Mouse (Mus musculus): ENCODE measurements around the gene Dmrta1. TPM values are rescaled to one million over a fixed set of nuclear protein-coding genes. Genes with fewer than 3 reads are reported as not detected.

The Dmrta1 gene
- not detected in 2 replicates for polyA plus RNA-seq (2015; fragmentation: Nextera tagmentation; extraction: Ambion mirVana)

GRCm38 (mm10) chr4:89679195-89679594 is at the start of gene Dmrta1:
Gene Dmrta1 (plus strand): TSS chr4:89679436.
- Histone ChIP-seq H3K4me3 (no peak within 1 kb of the TSS), H3K9me3 (no peaks in the 10 kb centered on the region), H3K9ac (no peak within 1 kb of the TSS), H3K4me2 (no peak within 1 kb of the TSS), H3K36me3 (no peaks in the 10 kb centered on the region), H3K27me3 (no peaks in the 10 kb centered on the region), H3K4me1 (no peaks in the 10 kb centered on the region), H3K27ac (no peak within 1 kb of the TSS)
- no peak for ATAC-seq (ENCODE audit: borderline replicate concordance, extremely low read depth, low FRiP score, low TSS enrichment)
- WGBS = 50% methylated on average over 5 of the region's 5 CpGs

DNA sequence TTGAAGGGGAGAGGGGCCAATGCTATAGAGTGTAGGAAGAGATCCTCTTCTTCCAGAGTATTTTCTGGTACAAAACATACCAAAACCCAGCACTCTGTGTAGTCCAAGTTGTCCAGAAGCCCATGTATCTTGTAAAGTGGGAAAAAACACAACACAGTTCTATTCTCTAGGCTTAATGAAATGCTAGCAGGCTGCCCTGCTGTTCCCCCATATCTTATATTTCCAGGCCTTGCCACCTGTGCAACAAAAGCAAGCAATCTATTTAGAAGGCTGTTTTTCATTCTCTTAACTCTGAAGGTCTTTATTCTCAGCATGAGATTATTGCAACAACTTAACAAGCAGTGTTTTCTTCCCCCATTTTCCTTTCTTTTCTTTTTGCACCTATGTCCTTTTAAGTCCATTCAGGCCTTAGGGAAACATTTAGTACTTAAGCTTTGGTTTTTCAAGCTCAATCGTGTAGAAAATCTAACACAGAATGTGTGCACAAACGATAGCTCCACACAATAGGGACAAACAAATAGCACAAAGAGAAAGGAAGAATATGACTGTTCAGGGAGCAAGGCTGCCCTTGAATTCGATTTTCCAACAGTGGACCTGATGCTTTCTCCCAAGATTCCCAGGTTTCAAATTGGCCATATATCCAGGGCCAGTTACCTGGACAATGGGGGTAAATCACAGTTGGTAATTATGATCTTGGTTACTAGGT is 48.7 kb upstream of the Dmrta1 start:
- Histone ChIP-seq H3K9me3 (no peaks in the 10 kb centered on the region), H3K4me2 (no peak overlapping the region), H3K36me3 (no peaks in the 10 kb centered on the region), H3K9ac (no peak overlapping the region), H3K27me3 (no peaks in the 10 kb centered on the region), H3K27ac (no peak overlapping the region), H3K4me3 (no peak overlapping the region), H3K4me1 (no peaks in the 10 kb centered on the region)
- no peak for ATAC-seq (ENCODE audit: borderline replicate concordance, extremely low read depth, low FRiP score, low TSS enrichment)
- WGBS = 68% methylated on average over 3 of the region's 3 CpGs

GRCm38 (mm10) chr4:89631560-89631959 is 47.7 kb upstream of the Dmrta1 start:
- H3K9ac ChIP-seq = no peak overlapping the region
- no peaks in the 10 kb centered on the region for H3K27me3 ChIP-seq
- no peaks in the 10 kb centered on the region for H3K4me1 ChIP-seq
- H3K4me3 ChIP-seq = no peak overlapping the region
- no peak overlapping the region for H3K4me2 ChIP-seq
- H3K27ac ChIP-seq = no peak overlapping the region
- WGBS = 73% methylated on average over 6 of the region's 6 CpGs
- no peaks in the 10 kb centered on the region for H3K9me3 ChIP-seq
- ATAC-seq (ENCODE audit: borderline replicate concordance, extremely low read depth, low FRiP score, low TSS enrichment) = no peak
- H3K36me3 ChIP-seq = no peaks in the 10 kb centered on the region

DNA sequence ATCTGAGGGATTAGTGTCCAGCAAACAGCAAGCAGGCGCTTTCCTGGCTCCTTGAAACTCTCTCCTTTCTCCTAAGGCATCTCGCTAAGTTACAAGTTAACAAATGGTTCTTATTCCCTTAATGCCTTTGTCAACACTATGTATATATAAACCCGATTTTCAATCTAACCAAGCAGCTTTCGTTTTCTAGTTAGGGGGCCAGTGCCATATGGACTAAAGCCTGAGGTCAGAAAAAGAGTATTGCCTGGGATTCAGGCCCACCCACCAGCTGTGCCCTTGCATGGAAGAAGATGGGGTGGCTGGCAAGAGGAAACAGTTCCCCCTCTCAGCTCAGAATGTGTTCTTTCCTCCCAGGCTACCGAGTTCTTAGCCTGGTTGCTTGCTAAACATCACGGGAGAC is 40.6 kb upstream of the Dmrta1 start:
- H3K4me3 ChIP-seq = no peak overlapping the region
- no peak overlapping the region for H3K9ac ChIP-seq
- no peak for ATAC-seq (ENCODE audit: borderline replicate concordance, extremely low read depth, low FRiP score, low TSS enrichment)
- no peaks in the 10 kb centered on the region for H3K36me3 ChIP-seq
- H3K27ac ChIP-seq = no peak overlapping the region
- H3K4me2 ChIP-seq = no peak overlapping the region
- no peaks in the 10 kb centered on the region for H3K4me1 ChIP-seq
- 30% methylated on average over 6 of the region's 6 CpGs for WGBS
- no peaks in the 10 kb centered on the region for H3K9me3 ChIP-seq
- no peaks in the 10 kb centered on the region for H3K27me3 ChIP-seq

DNA sequence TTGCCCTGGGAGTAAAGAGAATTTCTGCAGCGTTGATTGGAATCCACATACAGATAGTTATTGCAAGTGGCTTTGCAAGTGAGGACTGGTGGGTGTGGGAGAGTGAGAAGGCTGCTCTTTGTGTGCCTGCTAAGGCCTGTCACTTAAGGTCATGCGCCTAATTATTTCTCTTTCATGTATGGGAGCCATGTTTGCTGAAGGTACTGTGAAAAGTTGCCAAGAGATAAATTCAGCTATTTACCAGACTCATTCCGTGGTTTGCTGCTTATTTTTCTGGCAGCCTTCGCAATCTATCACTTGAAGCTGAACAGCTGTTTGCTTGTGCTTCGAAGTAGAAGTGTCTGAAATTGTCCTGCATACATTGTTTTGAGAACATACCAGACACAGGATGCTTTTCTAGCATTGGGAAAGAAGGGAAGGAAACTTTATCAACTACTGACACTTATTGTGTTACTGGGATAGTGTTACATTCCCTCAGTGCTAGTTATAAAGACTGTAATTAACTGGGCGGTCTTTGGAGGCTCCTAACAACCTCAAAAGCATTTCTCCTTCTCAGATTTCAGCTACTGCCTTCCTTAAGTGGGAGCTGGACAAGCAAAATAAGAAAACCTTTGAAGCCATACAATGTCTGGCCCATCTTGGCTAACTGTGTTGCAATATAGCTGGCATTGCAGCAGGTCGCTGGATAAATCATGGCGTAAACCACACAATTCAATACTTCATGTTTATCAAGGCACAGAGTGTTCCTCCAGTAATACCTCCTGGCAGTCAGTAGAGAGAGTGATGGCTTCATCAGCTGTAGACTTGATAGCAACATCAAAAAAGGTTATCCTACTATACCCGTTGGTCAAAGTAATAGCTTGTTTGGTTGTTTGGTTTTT is 34.8 kb upstream of the Dmrta1 start:
- Histone ChIP-seq H3K4me1 (0 out of 2 replicates have a peak, but pooled peaks cover 8% of the 10 kb centered on the region), H3K9me3 (no peaks in the 10 kb centered on the region), H3K27ac (no peak overlapping the region), H3K36me3 (no peaks in the 10 kb centered on the region), H3K4me2 (no peak overlapping the region), H3K4me3 (no peak overlapping the region), H3K9ac (no peak overlapping the region), H3K27me3 (no peaks in the 10 kb centered on the region)
- 41% methylated on average over 9 of the region's 9 CpGs for WGBS
- ATAC-seq (ENCODE audit: borderline replicate concordance, extremely low read depth, low FRiP score, low TSS enrichment) = peak; percentile 39; the same call in 1 of the 2 replicates

DNA sequence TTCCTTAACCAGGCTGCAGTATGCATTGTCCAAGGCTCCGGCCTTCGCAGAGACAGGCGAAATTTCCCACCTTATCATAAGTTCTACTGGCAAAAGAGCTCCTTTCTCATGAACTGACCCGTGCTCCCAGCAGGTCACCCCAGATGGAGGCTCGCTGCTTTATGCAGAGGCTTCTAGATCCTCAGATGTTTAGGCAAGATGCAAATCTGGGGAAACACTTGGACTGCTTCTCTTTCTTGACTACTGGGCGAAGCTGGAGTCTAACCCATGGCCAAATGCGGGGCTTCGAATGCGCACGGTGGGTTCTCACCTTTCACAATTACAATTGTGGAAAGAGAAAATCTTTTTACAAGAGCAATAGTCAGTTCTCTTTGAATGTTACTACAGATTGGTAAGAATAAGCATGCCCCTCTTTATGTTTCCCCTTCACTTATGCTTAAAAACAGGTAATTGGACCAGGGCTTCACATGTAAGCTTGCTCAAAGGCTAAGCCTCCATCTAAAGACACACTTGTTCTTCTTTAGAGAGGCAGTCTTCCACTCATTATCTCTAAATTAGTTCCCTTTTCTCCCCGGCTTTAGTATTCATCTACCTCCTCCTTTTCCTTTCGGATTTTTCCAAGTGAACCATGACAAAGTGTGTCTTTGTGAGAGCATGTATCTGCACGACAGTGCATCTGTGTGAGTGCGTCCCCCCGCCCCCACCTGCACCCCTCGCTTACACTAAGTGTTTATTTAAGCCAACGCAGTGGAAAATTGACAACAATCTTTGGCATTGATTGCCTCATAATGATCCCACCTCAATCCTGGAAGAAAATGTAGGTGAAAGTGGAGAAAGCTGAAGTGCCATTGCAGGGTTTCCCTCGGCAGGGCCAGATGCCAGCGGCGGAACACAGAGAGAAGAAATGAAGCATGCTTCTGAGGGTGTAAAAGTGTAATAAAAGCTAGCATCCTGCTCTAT is 28.6 kb upstream of the Dmrta1 start:
- WGBS = 81% methylated on average over 20 of the region's 20 CpGs
- ATAC-seq (ENCODE audit: borderline replicate concordance, extremely low read depth, low FRiP score, low TSS enrichment) = no peak

GRCm38 (mm10) chr4:89651312-89651686 is 27.9 kb upstream of the Dmrta1 start:
- no peaks in the 10 kb centered on the region for H3K9me3 ChIP-seq
- H3K36me3 ChIP-seq = no peaks in the 10 kb centered on the region
- no peaks in the 10 kb centered on the region for H3K27me3 ChIP-seq
- H3K27ac ChIP-seq = no peak overlapping the region
- no peaks in the 10 kb centered on the region for H3K4me1 ChIP-seq
- ATAC-seq (ENCODE audit: borderline replicate concordance, extremely low read depth, low FRiP score, low TSS enrichment) = no peak
- H3K4me2 ChIP-seq = no peak overlapping the region
- no peak overlapping the region for H3K9ac ChIP-seq
- no peak overlapping the region for H3K4me3 ChIP-seq
- WGBS = 63% methylated on average over 2 of the region's 2 CpGs

More for the DNA sequence above, 28.6 kb upstream of the Dmrta1 start:
- no peak overlapping the region for H3K27ac ChIP-seq
- no peaks in the 10 kb centered on the region for H3K27me3 ChIP-seq
- no peak overlapping the region for H3K4me2 ChIP-seq
- no peak overlapping the region for H3K4me3 ChIP-seq
- H3K4me1 ChIP-seq = no peaks in the 10 kb centered on the region
- H3K9ac ChIP-seq = no peak overlapping the region
- H3K36me3 ChIP-seq = no peaks in the 10 kb centered on the region
- H3K9me3 ChIP-seq = no peaks in the 10 kb centered on the region

- H3K4me1 ChIP-seq = no peaks in the 10 kb centered on the region
- no peaks in the 10 kb centered on the region for H3K36me3 ChIP-seq
- H3K9me3 ChIP-seq = no peaks in the 10 kb centered on the region
- WGBS = 83% methylated on average over 1 of the region's 1 CpGs
- H3K27ac ChIP-seq = no peak overlapping the region
- H3K4me2 ChIP-seq = no peak overlapping the region
- no peak overlapping the region for H3K9ac ChIP-seq
- no peak for ATAC-seq (ENCODE audit: borderline replicate concordance, extremely low read depth, low FRiP score, low TSS enrichment)
- H3K27me3 ChIP-seq = no peaks in the 10 kb centered on the region
- H3K4me3 ChIP-seq = no peak overlapping the region
Observed at GRCm38 (mm10) chr4:89651779-89652178, 27.5 kb upstream of the Dmrta1 start.

- no peak for ATAC-seq (ENCODE audit: borderline replicate concordance, extremely low read depth, low FRiP score, low TSS enrichment)
- no peak overlapping the region for H3K4me2 ChIP-seq
- WGBS = 73% methylated on average over 2 of the region's 2 CpGs
Observed at GRCm38 (mm10) chr4:89663406-89663805, 15.8 kb upstream of the Dmrta1 start.

DNA sequence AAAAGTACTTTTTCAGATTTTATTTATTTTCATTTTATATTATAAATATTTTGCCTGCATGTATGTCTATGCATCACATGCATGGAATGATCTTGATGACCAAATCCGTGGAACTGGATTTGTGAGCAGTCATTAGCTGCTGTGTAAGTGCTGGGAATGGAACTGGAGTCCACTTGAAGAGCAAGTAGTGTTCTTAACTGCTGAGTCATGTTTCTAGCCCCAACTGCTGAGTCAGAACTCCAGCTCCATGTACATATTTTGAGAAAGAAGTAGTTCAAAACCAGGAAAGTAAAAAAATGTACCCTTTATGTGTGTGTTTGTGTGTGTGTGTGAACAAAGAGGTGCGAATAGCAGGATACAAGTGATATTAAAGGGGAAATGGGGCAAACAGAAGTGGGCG is 4.5 kb upstream of the Dmrta1 start:
- H3K27me3 ChIP-seq = no peaks in the 10 kb centered on the region
- no peaks in the 10 kb centered on the region for H3K36me3 ChIP-seq
- no peak overlapping the region for H3K4me2 ChIP-seq
- WGBS = 69% methylated on average over 3 of the region's 3 CpGs
- H3K27ac ChIP-seq = no peak overlapping the region
- ATAC-seq (ENCODE audit: borderline replicate concordance, extremely low read depth, low FRiP score, low TSS enrichment) = no peak
- no peaks in the 10 kb centered on the region for H3K9me3 ChIP-seq
- no peak overlapping the region for H3K9ac ChIP-seq
- no peak overlapping the region for H3K4me3 ChIP-seq
- no peaks in the 10 kb centered on the region for H3K4me1 ChIP-seq

More at GRCm38 (mm10) chr4:89663406-89663805, 15.8 kb upstream of the Dmrta1 start:
- Histone ChIP-seq H3K4me3 (no peak overlapping the region), H3K27me3 (no peaks in the 10 kb centered on the region), H3K27ac (no peak overlapping the region), H3K9me3 (no peaks in the 10 kb centered on the region), H3K9ac (no peak overlapping the region), H3K4me1 (no peaks in the 10 kb centered on the region), H3K36me3 (no peaks in the 10 kb centered on the region)

- no peak overlapping the region for H3K9ac ChIP-seq
- no peaks in the 10 kb centered on the region for H3K36me3 ChIP-seq
- 73% methylated on average over 7 of the region's 7 CpGs for WGBS
- H3K4me3 ChIP-seq = no peak overlapping the region
- H3K27me3 ChIP-seq = no peaks in the 10 kb centered on the region
- ATAC-seq (ENCODE audit: borderline replicate concordance, extremely low read depth, low FRiP score, low TSS enrichment) = no peak
- no peak overlapping the region for H3K27ac ChIP-seq
- no peak overlapping the region for H3K4me2 ChIP-seq
- H3K9me3 ChIP-seq = no peaks in the 10 kb centered on the region
- H3K4me1 ChIP-seq = no peaks in the 10 kb centered on the region
Observed at GRCm38 (mm10) chr4:89677903-89678302, 1.3 kb upstream of the Dmrta1 start.

Data from lung, embryonic 15.5 days (tissue).